Mouse (Mus musculus): ENCODE results near the gene Ifrd2. TPM values are rescaled to one million over a fixed set of nuclear protein-coding genes. Genes with fewer than 3 reads are reported as not detected.

Gene Ifrd2
- polyA plus RNA-seq, 1 experiment = 65.1 TPM

DNA sequence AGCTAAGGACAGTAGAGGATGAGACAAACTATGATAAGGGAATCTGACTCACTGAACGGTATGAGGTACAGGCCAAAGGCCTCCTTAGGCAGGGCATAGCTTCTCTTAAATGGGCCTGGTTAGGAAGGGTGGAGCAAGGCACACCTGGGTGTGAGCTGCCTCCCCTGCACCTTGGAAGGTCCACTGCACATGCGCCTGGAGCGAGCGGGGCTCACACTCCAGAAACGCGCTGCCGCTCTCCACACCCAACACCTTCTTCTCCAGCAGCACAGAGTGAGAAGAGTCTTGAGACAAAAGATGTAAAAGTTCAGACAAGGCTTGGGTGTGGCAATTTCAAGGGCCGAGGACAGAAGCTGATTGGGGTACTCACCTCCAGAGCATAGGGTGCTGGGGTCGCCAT, 12.0 kb downstream of the Ifrd2 start:
- no peak for DNase-seq
- Histone ChIP-seq H3K4me3 (ENCODE audit: control insufficient read depth, insufficient read depth, low read length) (no peak overlapping the region), H3K4me1 (replicated peaks; ENCODE audit: control insufficient read depth, insufficient read depth, low read length) (peaks cover 14% of the 10 kb centered on the region), H3K27ac (ENCODE audit: control insufficient read depth, insufficient read depth, low read length) (no peak overlapping the region), H3K36me3 (ENCODE audit: control insufficient read depth, insufficient read depth, low read length) (no peaks in the 10 kb centered on the region), H3K27me3 (ENCODE audit: control insufficient read depth, insufficient read depth, low read length) (no peaks in the 10 kb centered on the region)
- TF ChIP-seq CTCF (IDR thresholded peaks at IDR 0.05; ENCODE audit: borderline replicate concordance, control insufficient read depth, extremely low read depth, insufficient read depth, low read length, poor library complexity) (no peak), POLR2A (IDR thresholded peaks at IDR 0.05; ENCODE audit: control insufficient read depth, extremely low read depth, insufficient read depth, low read length, poor library complexity) (no peak)
- WGBS = 96% methylated on average over 9 of the region's 9 CpGs

GRCm38 (mm10) chr9:107599842-107600241, 12.4 kb downstream of the Ifrd2 start:
- no peak overlapping the region for H3K27ac ChIP-seq (ENCODE audit: control insufficient read depth, insufficient read depth, low read length)
- no peak overlapping the region for H3K4me3 ChIP-seq (ENCODE audit: control insufficient read depth, insufficient read depth, low read length)
- H3K27me3 ChIP-seq (ENCODE audit: control insufficient read depth, insufficient read depth, low read length) = no peaks in the 10 kb centered on the region
- 93% methylated on average over 14 of the region's 14 CpGs for WGBS
- H3K36me3 ChIP-seq (ENCODE audit: control insufficient read depth, insufficient read depth, low read length) = no peaks in the 10 kb centered on the region
- no peak for DNase-seq
- H3K4me1 ChIP-seq (replicated peaks; ENCODE audit: control insufficient read depth, insufficient read depth, low read length) = peaks cover 14% of the 10 kb centered on the region
- TF ChIP-seq POLR2A (IDR thresholded peaks at IDR 0.05; ENCODE audit: control insufficient read depth, extremely low read depth, insufficient read depth, low read length, poor library complexity) (no peak), CTCF (IDR thresholded peaks at IDR 0.05; ENCODE audit: borderline replicate concordance, control insufficient read depth, extremely low read depth, insufficient read depth, low read length, poor library complexity) (no peak)

DNA sequence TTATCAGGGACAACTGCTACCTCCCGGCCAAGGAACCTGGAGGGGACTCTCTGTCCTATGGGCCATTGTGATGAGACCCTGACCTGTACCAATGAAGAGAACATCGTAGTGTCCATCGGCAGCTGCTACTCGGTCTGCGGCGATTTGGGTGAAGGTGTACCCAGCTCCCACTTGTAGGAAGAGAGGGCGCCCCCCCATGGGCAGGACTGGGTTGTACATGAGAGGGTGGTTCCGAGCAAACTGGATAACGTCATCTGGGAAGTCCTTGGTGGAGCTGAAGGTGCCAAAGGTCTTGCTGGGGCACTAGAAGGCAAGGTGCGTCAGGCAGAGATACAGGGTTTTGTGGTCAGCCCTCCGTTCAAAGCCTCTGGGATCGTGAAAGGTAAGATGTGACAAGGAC, 13.3 kb downstream of the Ifrd2 start:
- Histone ChIP-seq H3K4me1 (replicated peaks; ENCODE audit: control insufficient read depth, insufficient read depth, low read length) (peaks cover 14% of the 10 kb centered on the region), H3K27ac (ENCODE audit: control insufficient read depth, insufficient read depth, low read length) (no peak overlapping the region), H3K36me3 (ENCODE audit: control insufficient read depth, insufficient read depth, low read length) (no peaks in the 10 kb centered on the region), H3K4me3 (ENCODE audit: control insufficient read depth, insufficient read depth, low read length) (no peak overlapping the region), H3K27me3 (ENCODE audit: control insufficient read depth, insufficient read depth, low read length) (no peaks in the 10 kb centered on the region)
- TF ChIP-seq CTCF (IDR thresholded peaks at IDR 0.05; ENCODE audit: borderline replicate concordance, control insufficient read depth, extremely low read depth, insufficient read depth, low read length, poor library complexity) (no peak), POLR2A (IDR thresholded peaks at IDR 0.05; ENCODE audit: control insufficient read depth, extremely low read depth, insufficient read depth, low read length, poor library complexity) (no peak)
- WGBS = 82% methylated on average over 12 of the region's 12 CpGs
- no peak for DNase-seq

- TF ChIP-seq POLR2A (IDR thresholded peaks at IDR 0.05; ENCODE audit: control insufficient read depth, extremely low read depth, insufficient read depth, low read length, poor library complexity) (no peak), CTCF (IDR thresholded peaks at IDR 0.05; ENCODE audit: borderline replicate concordance, control insufficient read depth, extremely low read depth, insufficient read depth, low read length, poor library complexity) (no peak)
- Histone ChIP-seq H3K27me3 (ENCODE audit: control insufficient read depth, insufficient read depth, low read length) (no peaks in the 10 kb centered on the region), H3K27ac (ENCODE audit: control insufficient read depth, insufficient read depth, low read length) (no peak overlapping the region), H3K4me3 (ENCODE audit: control insufficient read depth, insufficient read depth, low read length) (no peak overlapping the region), H3K36me3 (ENCODE audit: control insufficient read depth, insufficient read depth, low read length) (no peaks in the 10 kb centered on the region), H3K4me1 (replicated peaks; ENCODE audit: control insufficient read depth, insufficient read depth, low read length) (peaks cover 14% of the 10 kb centered on the region)
- no peak for DNase-seq
- 87% methylated on average over 11 of the region's 11 CpGs for WGBS
Observed at GRCm38 (mm10) chr9:107601275-107601674, 13.8 kb downstream of the Ifrd2 start.

GRCm38 (mm10) chr9:107602068-107602648, 14.7 kb downstream of the Ifrd2 start:
- Histone ChIP-seq H3K27me3 (ENCODE audit: control insufficient read depth, insufficient read depth, low read length) (no peaks in the 10 kb centered on the region), H3K4me3 (ENCODE audit: control insufficient read depth, insufficient read depth, low read length) (no peak overlapping the region), H3K36me3 (ENCODE audit: control insufficient read depth, insufficient read depth, low read length) (no peaks in the 10 kb centered on the region)

GRCm38 (mm10) chr9:107603251-107603650, 15.8 kb downstream of the Ifrd2 start:
- no peak for TF ChIP-seq CTCF (IDR thresholded peaks at IDR 0.05; ENCODE audit: borderline replicate concordance, control insufficient read depth, extremely low read depth, insufficient read depth, low read length, poor library complexity)
- no peak; the same call in 1 of the 2 replicates for TF ChIP-seq POLR2A (IDR thresholded peaks at IDR 0.05; ENCODE audit: control insufficient read depth, extremely low read depth, insufficient read depth, low read length, poor library complexity)
- Histone ChIP-seq H3K27me3 (ENCODE audit: control insufficient read depth, insufficient read depth, low read length) (no peaks in the 10 kb centered on the region), H3K27ac (ENCODE audit: control insufficient read depth, insufficient read depth, low read length) (no peak overlapping the region), H3K4me3 (ENCODE audit: control insufficient read depth, insufficient read depth, low read length) (no peak overlapping the region), H3K4me1 (replicated peaks; ENCODE audit: control insufficient read depth, insufficient read depth, low read length) (peaks cover 14% of the 10 kb centered on the region), H3K36me3 (ENCODE audit: control insufficient read depth, insufficient read depth, low read length) (no peaks in the 10 kb centered on the region)
- WGBS = 80% methylated on average over 6 of the region's 6 CpGs
- DNase-seq = no peak

More at GRCm38 (mm10) chr9:107602068-107602648, 14.7 kb downstream of the Ifrd2 start:
- peak; percentile 94 for TF ChIP-seq CTCF (IDR thresholded peaks at IDR 0.05; ENCODE audit: borderline replicate concordance, control insufficient read depth, extremely low read depth, insufficient read depth, low read length, poor library complexity)
- no peak for TF ChIP-seq POLR2A (IDR thresholded peaks at IDR 0.05; ENCODE audit: control insufficient read depth, extremely low read depth, insufficient read depth, low read length, poor library complexity)
- DNase-seq = peak; percentile 92
- Histone ChIP-seq H3K27ac (ENCODE audit: control insufficient read depth, insufficient read depth, low read length) (no peak overlapping the region), H3K4me1 (replicated peaks; ENCODE audit: control insufficient read depth, insufficient read depth, low read length) (peaks cover 14% of the 10 kb centered on the region)
- 5% methylated on average over 10 of the region's 10 CpGs for WGBS

All from thymus, adult 2 months (tissue).